Mouse (Mus musculus) lung, postnatal 0 days (tissue): ENCODE results near the gene Atp2b2. TPM values are rescaled to one million over a fixed set of nuclear protein-coding genes. Genes with fewer than 3 reads are reported as not detected.

Experiments used
- ATAC-seq: fragments of 200-750 bp; cut with Nextera tagmentation; 2 replicates; pipeline ENCODE4 v1.8.0; 2017; ENCODE audit warnings: moderate library complexity
- DNase-seq: peaks from one replicate; pipeline ENCODE4 v3.0.0-alpha.2; 2016; ENCODE audit warnings: low spot score
- H3K27ac ChIP-seq: fragments of 300-500 bp; sonication (generic); 2 replicates; pipeline ENCODE4 v1.5.1; 2014; ENCODE audit warnings: antibody characterized with exemption, mild to moderate bottlenecking, low read length, mixed read lengths
- H3K27me3 ChIP-seq: fragments of 300-500 bp; sonication (generic); replicated peaks from 2 replicates; pipeline ENCODE4 v1.6.1; 2014; ENCODE audit warnings: low read length, mixed read lengths; ENCODE audit not compliant: insufficient read depth
- H3K36me3 ChIP-seq: fragments of 300-500 bp; sonication (generic); 2 replicates; pipeline ENCODE4 v1.6.1; 2014; ENCODE audit warnings: low read length, mixed read lengths; ENCODE audit not compliant: insufficient read depth
- H3K4me1 ChIP-seq: fragments of 300-500 bp; sonication (generic); 2 replicates; pipeline ENCODE4 v1.6.1; 2014; ENCODE audit warnings: antibody characterized with exemption, low read depth, low read length, mixed read lengths; ENCODE audit not compliant: insufficient read depth
- H3K4me2 ChIP-seq: fragments of 300-500 bp; sonication (generic); replicated peaks from 2 replicates; pipeline ENCODE4 v1.6.1; 2014; ENCODE audit warnings: low read depth, mild to moderate bottlenecking, low read length, moderate library complexity, mixed read lengths
- H3K4me3 ChIP-seq: fragments of 300-500 bp; sonication (generic); 2 replicates; pipeline ENCODE4 v1.5.1; 2014; ENCODE audit warnings: low read depth, low read length
- H3K9ac ChIP-seq: fragments of 300-500 bp; sonication (generic); replicated peaks from 2 replicates; pipeline ENCODE4 v1.6.1; 2014; ENCODE audit warnings: low read depth, mild to moderate bottlenecking
- H3K9me3 ChIP-seq: fragments of 300-500 bp; sonication (generic); 2 replicates; pipeline ENCODE4 v1.6.1; 2016; ENCODE audit warnings: low read length, mixed read lengths
- CTCF ChIP-seq: IDR thresholded peaks from 2 replicates; pipeline ENCODE4 v1.5.1; 2016; ENCODE audit warnings: antibody characterized with exemption, mild to moderate bottlenecking
- EP300 ChIP-seq: IDR thresholded peaks from 2 replicates; pipeline ENCODE4 v1.6.1; 2016; ENCODE audit warnings: antibody characterized with exemption, mild to moderate bottlenecking, control low read depth
- WGBS: fragments of 180-500 bp; shearing (Covaris S2); extraction: QIAGEN DNeasy Blood & Tissue Kit; methylation state at CpG from one replicate; pipeline ENCODE4 v1.1.7; 2014; 5-methylcytosine and 5-hydroxymethylcytosine counted together
- polyA plus RNA-seq: library from polyadenylated mRNA; unstranded; fragments of >200 nt; fragmentation: Nextera tagmentation; extraction: Ambion mirVana; gene quantifications from 2 replicates; pipeline ENCODE4 v1.2.1, GENCODE M21; 2015

Atp2b2 gene
- polyA plus RNA-seq, 1 experiment from 2014 or later: 0.63 TPM

DNA sequence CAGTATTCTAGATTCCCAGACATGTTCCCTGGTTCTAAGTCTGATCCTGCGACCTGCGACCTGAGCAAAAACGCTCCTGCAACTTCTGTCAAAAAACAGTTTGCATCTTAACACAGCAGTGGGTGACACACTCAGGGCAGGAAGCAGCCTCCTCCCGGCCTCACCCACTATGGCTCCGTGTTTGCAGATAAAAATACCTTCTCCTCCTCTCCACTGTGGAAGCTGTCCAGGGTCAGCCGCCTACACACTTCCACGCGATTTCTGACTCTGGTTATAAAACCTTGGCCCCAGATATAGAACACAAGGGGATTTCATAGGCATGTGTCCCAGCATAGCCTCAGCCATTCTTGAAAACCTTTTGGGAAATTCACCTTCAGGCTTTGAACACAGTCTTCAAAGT, 9.6 kb downstream of the Atp2b2 start:
- H3K9ac ChIP-seq: no peak overlapping the region
- H3K4me3 ChIP-seq: no peak overlapping the region
- no peaks in the 10 kb centered on the region for H3K9me3 ChIP-seq
- DNase-seq (no peak), ATAC-seq (no peak)
- WGBS: 63% methylated on average over 8 of the region's 8 CpGs
- no peak overlapping the region for H3K4me2 ChIP-seq
- H3K27me3 ChIP-seq: no peaks in the 10 kb centered on the region
- no peaks in the 10 kb centered on the region for H3K36me3 ChIP-seq
- TF ChIP-seq CTCF: no peak
- no peak for TF ChIP-seq EP300
- H3K4me1 ChIP-seq: no peaks in the 10 kb centered on the region
- H3K27ac ChIP-seq: no peak overlapping the region

DNA sequence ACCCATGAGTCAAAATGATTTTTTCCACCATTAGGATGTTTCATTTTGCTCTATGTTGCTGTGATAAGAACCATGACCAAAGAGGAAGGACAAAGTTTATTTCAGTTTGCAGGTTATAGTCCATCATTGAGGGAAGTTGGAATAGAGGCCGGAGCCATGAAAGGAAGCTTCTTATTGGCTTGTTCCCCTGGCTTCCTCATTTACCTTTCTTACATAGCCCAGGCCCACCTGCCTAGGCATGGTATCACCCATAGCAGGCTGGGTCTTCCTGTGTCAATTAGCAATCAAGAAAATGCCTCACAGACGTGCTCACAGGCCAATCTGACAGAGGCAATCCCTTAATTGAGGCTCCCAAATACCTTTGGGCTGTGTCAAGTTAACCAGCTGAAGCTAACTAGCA, 18.6 kb downstream of the Atp2b2 start:
- Histone ChIP-seq H3K9me3 (no peaks in the 10 kb centered on the region), H3K27me3 (no peaks in the 10 kb centered on the region), H3K4me3 (no peak overlapping the region), H3K36me3 (no peaks in the 10 kb centered on the region), H3K4me2 (no peak overlapping the region), H3K27ac (no peak overlapping the region), H3K9ac (no peak overlapping the region), H3K4me1 (no peaks in the 10 kb centered on the region)
- no peak for DNase-seq
- ATAC-seq: no peak
- TF ChIP-seq EP300: no peak
- TF ChIP-seq CTCF: no peak
- WGBS: 58% methylated on average over 2 of the region's 2 CpGs

DNA sequence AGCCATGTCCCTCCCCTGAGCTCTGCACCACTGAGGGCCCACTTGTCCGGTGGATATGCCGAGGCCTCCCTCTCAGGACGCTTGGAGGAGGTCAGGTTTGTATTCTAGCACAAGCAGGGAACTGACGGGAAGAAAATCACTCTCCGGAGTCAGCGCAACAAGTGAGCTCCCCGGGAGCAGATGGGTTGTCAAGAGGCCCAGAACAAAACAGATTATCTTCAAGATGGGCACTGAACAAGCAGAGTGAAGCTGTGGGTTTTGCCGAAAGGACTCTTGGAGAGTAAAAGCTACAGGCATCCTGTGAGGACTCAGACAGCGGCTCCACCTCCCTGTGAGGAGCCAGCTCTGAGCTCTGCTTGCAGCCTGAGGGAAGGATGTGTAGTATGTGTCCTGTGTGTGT, 20.3 kb downstream of the Atp2b2 start:
- Histone ChIP-seq H3K9ac (no peak overlapping the region), H3K27me3 (no peaks in the 10 kb centered on the region)

DNA sequence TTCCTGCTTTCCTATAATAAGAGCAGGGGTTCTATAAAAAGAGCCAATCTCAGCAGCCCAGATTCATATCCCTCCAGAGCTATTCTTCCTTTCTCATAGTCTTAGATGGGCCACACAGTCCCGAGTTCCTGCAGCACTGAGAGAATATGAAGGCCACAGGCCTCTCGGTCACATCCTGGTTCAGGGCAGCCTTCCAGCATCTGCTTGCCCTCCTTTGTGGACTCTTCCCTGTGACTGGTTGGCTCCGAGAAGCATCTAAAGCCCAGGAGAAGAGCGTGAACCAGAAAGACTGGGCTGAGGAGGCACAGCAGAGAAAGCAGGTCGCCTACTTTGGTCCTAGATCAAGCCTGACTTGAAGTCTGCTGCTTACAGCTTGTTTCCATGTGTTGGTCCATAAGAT, 28.6 kb downstream of the Atp2b2 start:
- H3K4me2 ChIP-seq: no peak overlapping the region
- H3K36me3 ChIP-seq: no peaks in the 10 kb centered on the region
- no peak for DNase-seq
- TF ChIP-seq CTCF: no peak
- no peak for TF ChIP-seq EP300
- no peak for ATAC-seq
- H3K9me3 ChIP-seq: no peaks in the 10 kb centered on the region
- no peak overlapping the region for H3K9ac ChIP-seq
- H3K4me1 ChIP-seq: no peaks in the 10 kb centered on the region
- no peak overlapping the region for H3K27ac ChIP-seq
- no peak overlapping the region for H3K4me3 ChIP-seq
- WGBS: 70% methylated on average over 5 of the region's 5 CpGs
- H3K27me3 ChIP-seq: no peaks in the 10 kb centered on the region

More for the DNA sequence above, 20.3 kb downstream of the Atp2b2 start:
- Histone ChIP-seq H3K36me3 (no peaks in the 10 kb centered on the region), H3K27ac (no peak overlapping the region), H3K4me2 (no peak overlapping the region), H3K4me3 (no peak overlapping the region), H3K4me1 (no peaks in the 10 kb centered on the region), H3K9me3 (no peaks in the 10 kb centered on the region)
- 66% methylated on average over 9 of the region's 9 CpGs for WGBS
- no peak for ATAC-seq
- no peak for DNase-seq
- TF ChIP-seq CTCF (no peak), EP300 (no peak)

- H3K9me3 ChIP-seq: no peaks in the 10 kb centered on the region
- H3K27ac ChIP-seq: no peak overlapping the region
- ATAC-seq (no peak), DNase-seq (peak; percentile 10)
- no peaks in the 10 kb centered on the region for H3K36me3 ChIP-seq
- WGBS: 9% methylated on average over 9 of the region's 9 CpGs
- no peak overlapping the region for H3K4me3 ChIP-seq
- no peaks in the 10 kb centered on the region for H3K27me3 ChIP-seq
- no peak overlapping the region for H3K4me2 ChIP-seq
- H3K4me1 ChIP-seq: no peaks in the 10 kb centered on the region
- no peak overlapping the region for H3K9ac ChIP-seq
- no peak for TF ChIP-seq CTCF
- no peak for TF ChIP-seq EP300
Observed at GRCm38 (mm10) chr6:114012834-114013233, 29.6 kb downstream of the Atp2b2 start.

- Histone ChIP-seq H3K4me3 (no peak overlapping the region), H3K36me3 (no peaks in the 10 kb centered on the region), H3K4me2 (no peak overlapping the region), H3K9me3 (no peaks in the 10 kb centered on the region), H3K27ac (no peak overlapping the region), H3K27me3 (no peaks in the 10 kb centered on the region), H3K9ac (no peak overlapping the region), H3K4me1 (no peaks in the 10 kb centered on the region)
- WGBS: 71% methylated on average over 6 of the region's 6 CpGs
- ATAC-seq (no peak), DNase-seq (no peak)
- TF ChIP-seq CTCF (no peak), EP300 (no peak)
Observed at GRCm38 (mm10) chr6:114011976-114012375, 30.4 kb downstream of the Atp2b2 start.

GRCm38 (mm10) chr6:114003796-114004195, 38.6 kb downstream of the Atp2b2 start:
- H3K4me1 ChIP-seq: no peaks in the 10 kb centered on the region
- ATAC-seq (no peak), DNase-seq (no peak)
- TF ChIP-seq CTCF (no peak), EP300 (no peak)
- H3K27me3 ChIP-seq: no peaks in the 10 kb centered on the region
- H3K9ac ChIP-seq: no peak overlapping the region
- no peaks in the 10 kb centered on the region for H3K36me3 ChIP-seq
- no peak overlapping the region for H3K4me3 ChIP-seq
- no peak overlapping the region for H3K4me2 ChIP-seq
- WGBS: 43% methylated on average over 3 of the region's 3 CpGs
- no peak overlapping the region for H3K27ac ChIP-seq
- no peaks in the 10 kb centered on the region for H3K9me3 ChIP-seq
